In genomic region chr9:65890143-65890628, GRCm38 (mm10) we compare ENCODE assay signal across 7 mouse cellular contexts. TPM values are rescaled to one million over a fixed set of nuclear protein-coding genes. Genes with fewer than 3 reads are reported as not detected.
DNase-seq lines count a peak whose midpoint lies in the region; ATAC-seq and TF ChIP-seq lines count a peak whose summit lies in the region.

TSS of gene Pclaf (plus strand) at chr9:65890237.

- no peaks in the 10 kb centered on the region for H3K9me3 ChIP-seq in intestine, postnatal 0 days (ENCODE audit: control insufficient read depth)
- H3K9me3 ChIP-seq in limb, embryonic 15.5 days, result no peaks in the 10 kb centered on the region
- no peaks in the 10 kb centered on the region for H3K9me3 ChIP-seq in midbrain, postnatal 0 days (ENCODE audit: low read length)

- TF ChIP-seq CTCF in intestine, postnatal 0 days (IDR thresholded peaks at IDR 0.05; ENCODE audit: low read depth), result no peak
- TF ChIP-seq CTCF in midbrain, postnatal 0 days (IDR thresholded peaks at IDR 0.05), result no peak

- H3K27me3 ChIP-seq in intestine, postnatal 0 days (replicated peaks; ENCODE audit: control insufficient read depth, insufficient read depth, low read length), result no peaks in the 10 kb centered on the region
- no peaks in the 10 kb centered on the region for H3K27me3 ChIP-seq in limb, embryonic 15.5 days
- H3K27me3 ChIP-seq in midbrain, postnatal 0 days (ENCODE audit: insufficient read depth, low read length), result no peaks in the 10 kb centered on the region

- peak; percentile 93 for ATAC-seq in activated CD4-positive, CD25-positive, alpha-beta regulatory T cell, adult 4 months
- ATAC-seq in intestine, postnatal 0 days, result peak; percentile 93
- peak; percentile 92 for ATAC-seq in limb, embryonic 15.5 days (ENCODE audit: insufficient number of reproducible peaks, low FRiP score, low TSS enrichment, low read depth)
- peak; percentile 73 for ATAC-seq in midbrain, postnatal 0 days (ENCODE audit: low FRiP score)

- no peak within 1 kb of the TSS for H3K27ac ChIP-seq in intestine, postnatal 0 days (ENCODE audit: low read depth, low read length)
- peak within 1 kb of the TSS; percentile 14; the same call in 1 of the 2 replicates for H3K27ac ChIP-seq in limb, embryonic 15.5 days
- no peak within 1 kb of the TSS for H3K27ac ChIP-seq in midbrain, postnatal 0 days (ENCODE audit: low read depth, low read length)

- H3K4me3 ChIP-seq in intestine, postnatal 0 days (ENCODE audit: low read depth, low read length), result peak within 1 kb of the TSS; percentile 63
- H3K4me3 ChIP-seq in limb, embryonic 15.5 days, result peak within 1 kb of the TSS; percentile 61
- peak within 1 kb of the TSS; percentile 33 for H3K4me3 ChIP-seq in midbrain, postnatal 0 days (ENCODE audit: low read depth, low read length)

- H3K4me2 ChIP-seq in intestine, postnatal 0 days (replicated peaks; ENCODE audit: low read depth), result peak within 1 kb of the TSS; percentile 94
- peak within 1 kb of the TSS; percentile 91 for H3K4me2 ChIP-seq in limb, embryonic 15.5 days
- peak within 1 kb of the TSS; percentile 80 for H3K4me2 ChIP-seq in midbrain, postnatal 0 days (ENCODE audit: low read depth, low read length, poor library complexity, severe bottlenecking)

- WGBS in intestine, postnatal 0 days, result under 1% methylated on average over 21 of the region's 21 CpGs
- under 1% methylated on average over 21 of the region's 21 CpGs for WGBS in limb, embryonic 15.5 days
- 0% methylated on average over 21 of the region's 21 CpGs for WGBS in midbrain, postnatal 0 days

- no peaks in the 10 kb centered on the region; the same call in 1 of the 2 replicates for H3K36me3 ChIP-seq in intestine, postnatal 0 days (ENCODE audit: control insufficient read depth, insufficient read depth)
- H3K36me3 ChIP-seq in limb, embryonic 15.5 days, result peaks cover 15% of the 10 kb centered on the region
- no peaks in the 10 kb centered on the region for H3K36me3 ChIP-seq in midbrain, postnatal 0 days (ENCODE audit: insufficient read depth, low read length)

- H3K4me1 ChIP-seq in intestine, postnatal 0 days (replicated peaks; ENCODE audit: control insufficient read depth, insufficient read depth, low read length), result no peaks in the 10 kb centered on the region
- H3K4me1 ChIP-seq in limb, embryonic 15.5 days, result peaks cover 15% of the 10 kb centered on the region
- no peaks in the 10 kb centered on the region for H3K4me1 ChIP-seq in midbrain, postnatal 0 days (ENCODE audit: insufficient read depth, low read length)

- H3K9ac ChIP-seq in intestine, postnatal 0 days (ENCODE audit: low read depth, low read length), result peak within 1 kb of the TSS; percentile 46
- peak within 1 kb of the TSS; percentile 55 for H3K9ac ChIP-seq in limb, embryonic 15.5 days
- H3K9ac ChIP-seq in midbrain, postnatal 0 days (replicated peaks; ENCODE audit: low read length, poor library complexity, severe bottlenecking), result no peak within 1 kb of the TSS

- DNase-seq in embryo, embryonic 9.5 days (ENCODE audit: extremely low spot score), result peak; percentile 86
- peak; percentile 28 to 73 for DNase-seq in gastrocnemius, postnatal 4 days (ENCODE audit: low spot score in 2 of 2)
- DNase-seq in midbrain, postnatal 0 days (ENCODE audit: low spot score), result peak; percentile 89
- peak; percentile 50 to 60 for DNase-seq in spleen, postnatal 14 days (ENCODE audit: low spot score in 2 of 2)

RNA-seq across cellular contexts. Expression of gene Pclaf, which starts in this region (rescaled TPM):
- 10 to 100 TPM; 52.7 to 80.6 TPM for polyA plus RNA-seq in activated CD4-positive, CD25-positive, alpha-beta regulatory T cell, adult 4 months (2017; shearing (Covaris generic))
- total RNA-seq in gastrocnemius, postnatal 4 days (2021), result 10 to 100 TPM; 28.6 to 29.1 TPM
- polyA plus RNA-seq in intestine, postnatal 0 days (2015; fragmentation: Nextera tagmentation; extraction: Ambion mirVana), result 51.6 and 54.5 TPM in 2 replicates
- 126 and 135 TPM in 2 replicates for polyA plus RNA-seq in limb, embryonic 15.5 days (2015; fragmentation: Nextera tagmentation; extraction: Ambion mirVana)
- 6.3 and 9.4 TPM in 2 replicates for total RNA-seq in midbrain, postnatal 0 days (2014; rRNA removed)
- polyA plus RNA-seq in midbrain, postnatal 0 days (2015; fragmentation: Nextera tagmentation; extraction: Ambion mirVana), result 6.7 and 8.2 TPM in 2 replicates
